Mouse (Mus musculus) adrenal gland, postnatal 10 days (tissue): Measurements from ENCODE around the gene Ccdc180. TPM values are rescaled to one million over a fixed set of nuclear protein-coding genes. Genes with fewer than 3 reads are reported as not detected.

Experiments used
- DNase-seq: peaks from one replicate; pipeline ENCODE4 v3.0.0; 2021; ENCODE audit warnings: mixed read lengths
- long read RNA-seq, 2 experiments: library from polyadenylated mRNA; stranded (forward); transcript quantifications; one replicate each; pipeline ENCODE4 v2.0.0; 2021
- total RNA-seq, 2 experiments: library from RNA; stranded (reverse); gene quantifications; 2 replicates each; pipeline ENCODE4 v1.2.3; 2021

The Ccdc180 gene
- total RNA-seq: under 1 TPM; 0.06 to 0.09 TPM
- long read RNA-seq, experiment 1, partial matches to known transcripts: 1 of 1 reads
- long read RNA-seq, experiment 1, other reads (novel, unspliced or antisense): 0 of 1 reads
- long read RNA-seq, experiment 2: 0 reads

DNA sequence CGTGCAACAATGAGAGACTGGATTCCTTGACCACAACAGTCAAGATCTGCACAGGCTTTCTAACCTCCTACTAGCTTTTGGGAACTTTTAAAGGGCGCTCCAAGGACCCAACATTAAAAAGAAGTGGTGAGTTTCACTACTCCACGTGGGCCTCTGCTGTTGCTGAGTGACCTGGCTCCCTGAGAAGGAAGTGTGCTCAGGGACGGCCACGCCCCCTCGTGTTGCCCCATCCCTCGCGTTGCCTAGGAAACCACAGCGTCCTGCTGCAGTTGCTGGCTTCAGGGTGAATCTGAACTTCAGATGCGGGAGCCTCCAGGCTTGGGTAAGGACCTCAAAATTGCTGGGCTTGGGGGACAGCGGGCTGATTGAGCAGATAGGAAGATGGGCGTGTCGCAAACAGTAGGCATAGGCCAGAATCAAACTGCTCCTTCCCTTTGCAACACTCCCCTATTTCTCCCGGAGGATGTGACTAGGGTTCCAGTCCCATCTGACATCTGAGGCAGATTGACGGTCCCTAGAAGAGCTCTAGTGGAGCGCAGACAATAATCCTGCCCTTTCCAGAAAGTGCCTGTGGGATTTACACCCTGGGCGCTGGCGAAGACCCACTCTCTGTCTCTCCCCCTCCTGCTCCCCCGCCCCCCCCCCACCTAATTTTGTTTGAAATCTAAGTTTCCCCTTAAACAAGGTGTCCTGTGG is at the start of gene Ccdc180:
TSS of gene Ccdc180 (plus strand) at position 238 of the 696 bp plus-strand sequence.
- DNase-seq: peak; percentile 92

DNA sequence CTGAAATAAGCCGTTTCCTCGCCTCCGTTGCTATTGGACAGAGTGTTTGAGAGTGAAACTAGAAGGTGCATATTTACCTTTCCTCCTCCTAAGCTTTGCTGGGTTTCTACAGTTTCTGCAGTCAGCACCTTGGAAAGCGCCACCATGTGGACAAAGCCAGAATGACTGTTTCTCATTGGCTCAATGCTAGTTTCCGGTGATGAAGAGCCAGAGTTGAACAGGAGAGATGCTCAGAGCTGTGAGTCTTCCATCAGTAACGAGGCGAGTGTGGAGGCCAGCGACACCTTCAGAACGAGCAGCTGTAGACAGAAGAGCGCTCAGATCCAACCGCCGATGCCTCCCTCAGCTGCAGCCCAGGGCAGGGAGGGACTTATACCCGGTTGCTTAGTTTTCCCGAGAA is 45.7 kb upstream of the Ccdc180 start:
- peak; percentile 56 for DNase-seq

GRCm38 (mm10) chr4:45846263-45846662 is 43.8 kb upstream of the Ccdc180 start:
- DNase-seq: no peak

GRCm38 (mm10) chr4:45848109-45848824 is 41.8 kb upstream of the Ccdc180 start, which contains the start of gene Stra6l:
TSS of gene Stra6l (plus strand) at chr4:45848664.
- no peak for DNase-seq

- DNase-seq: no peak
Observed at GRCm38 (mm10) chr4:45848825-45849156, 41.3 kb upstream of the Ccdc180 start.

DNA sequence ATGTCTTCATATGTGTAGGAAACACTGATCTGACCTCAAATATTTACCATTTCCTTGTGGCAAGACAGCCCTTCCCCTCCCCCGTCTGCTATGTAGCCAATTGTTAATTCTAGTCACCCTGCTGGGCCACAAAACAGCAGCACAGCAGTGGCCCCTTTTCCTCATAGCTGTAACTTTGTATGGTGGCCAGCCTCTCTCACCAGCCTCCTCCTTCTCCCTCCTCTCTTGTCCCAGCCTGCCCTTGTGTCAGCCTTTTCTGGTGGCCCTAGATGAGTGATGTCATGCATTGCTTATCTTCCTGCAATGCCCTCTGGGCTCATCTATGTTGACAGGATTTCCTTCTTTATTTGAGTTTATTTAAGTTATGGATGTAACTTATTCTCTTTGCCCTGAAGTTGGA is 40.7 kb upstream of the Ccdc180 start:
- DNase-seq: no peak

- DNase-seq: peak; percentile 59
Observed at GRCm38 (mm10) chr4:45851640-45852051, 38.5 kb upstream of the Ccdc180 start.

GRCm38 (mm10) chr4:45853496-45854246 is 36.4 kb upstream of the Ccdc180 start:
- no peak for DNase-seq

GRCm38 (mm10) chr4:45855803-45856424 is 34.2 kb upstream of the Ccdc180 start:
- DNase-seq: peak; percentile 87

DNA sequence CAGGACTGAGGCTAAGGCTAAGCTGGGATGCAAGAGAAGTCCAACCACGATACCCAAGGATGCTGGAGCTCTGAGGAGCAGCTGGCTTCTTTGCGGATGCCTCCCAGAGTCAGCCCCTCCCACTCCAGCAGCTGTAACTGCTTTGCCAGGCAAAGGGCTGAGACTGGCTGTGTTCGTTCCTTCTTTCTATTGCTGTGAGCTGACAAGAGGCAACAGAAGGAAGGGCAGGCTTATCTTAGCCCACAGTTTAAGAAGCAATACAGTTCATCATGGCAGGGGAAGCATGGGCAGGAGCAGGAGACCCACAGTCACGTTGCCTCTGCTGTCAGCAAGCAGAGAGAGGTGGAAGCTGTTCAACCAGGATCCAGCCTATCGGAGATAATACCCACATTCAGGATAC is 28.9 kb upstream of the Ccdc180 start:
- no peak for DNase-seq

DNA sequence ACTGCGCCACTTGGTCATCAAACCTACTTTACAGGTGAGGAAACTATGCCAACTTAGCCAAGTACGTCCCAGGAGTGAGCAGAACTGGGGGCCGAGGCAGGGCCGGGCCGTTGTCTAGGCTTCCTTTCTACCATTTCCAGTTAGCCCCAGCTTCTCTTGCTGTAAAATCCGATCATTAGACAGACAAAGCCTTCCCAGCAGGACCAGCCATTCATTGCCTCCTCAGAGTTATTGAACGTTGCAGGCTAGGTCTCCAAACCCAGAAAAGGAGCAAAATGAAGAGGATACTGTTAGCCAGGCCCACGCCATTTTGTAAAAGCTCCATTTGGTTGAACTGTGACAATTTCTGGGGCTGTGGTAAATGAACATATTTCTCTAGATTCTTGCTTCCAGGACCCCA is 22.7 kb upstream of the Ccdc180 start:
- no peak for DNase-seq

GRCm38 (mm10) chr4:45869021-45869815 is 20.9 kb upstream of the Ccdc180 start:
- DNase-seq: no peak

DNA sequence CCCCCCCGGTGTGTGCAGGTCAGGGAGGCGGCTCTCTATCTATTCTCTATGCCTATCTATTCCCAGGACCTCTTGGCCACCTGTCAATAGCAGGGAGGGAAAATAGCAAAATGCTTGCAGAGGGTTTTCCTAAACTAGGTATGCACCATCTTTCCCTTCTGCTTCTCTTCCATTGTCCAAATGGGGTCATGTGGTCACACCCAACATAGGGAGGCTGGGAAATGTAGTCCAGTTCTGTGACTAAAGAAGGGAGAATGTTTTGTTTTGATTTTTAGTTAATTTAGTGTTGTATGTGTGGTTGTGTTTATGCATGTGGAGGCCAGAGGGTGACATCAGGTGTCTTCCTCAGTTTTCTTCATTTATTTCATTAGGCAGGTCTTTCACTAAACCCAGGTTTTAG is 18.0 kb upstream of the Ccdc180 start:
- DNase-seq: no peak

- peak; percentile 58 for DNase-seq
Observed at GRCm38 (mm10) chr4:45878929-45879328, 11.2 kb upstream of the Ccdc180 start.

- DNase-seq: no peak
Observed at GRCm38 (mm10) chr4:45882521-45882920, 7.6 kb upstream of the Ccdc180 start.

- no peak for DNase-seq
Observed at GRCm38 (mm10) chr4:45883250-45883649, 6.9 kb upstream of the Ccdc180 start.

GRCm38 (mm10) chr4:45889487-45889886 is 616 bp upstream of the Ccdc180 start:
- DNase-seq: no peak

GRCm38 (mm10) chr4:45896425-45897081 is 6.5 kb downstream of the Ccdc180 start:
- no peak for DNase-seq

DNA sequence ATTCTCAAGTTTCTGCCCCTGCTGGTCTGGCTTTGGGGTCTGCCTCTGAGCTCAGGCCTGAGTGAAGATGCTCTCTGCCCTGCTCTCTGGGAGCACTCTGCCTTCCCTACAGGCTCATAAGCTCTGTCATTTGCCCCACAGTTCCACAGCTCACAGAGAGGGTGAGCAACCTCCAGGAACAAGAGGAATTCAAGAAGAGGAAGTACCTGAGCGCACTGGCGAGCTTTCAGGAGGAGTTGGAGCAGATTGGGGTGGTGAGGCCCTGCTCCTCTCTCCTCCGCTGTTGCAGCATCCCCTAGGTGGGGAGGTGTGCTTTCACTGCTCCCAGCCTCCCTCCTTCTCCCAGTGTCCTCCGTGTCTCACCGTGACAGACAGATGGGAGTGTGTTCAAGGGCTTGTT is 8.3 kb downstream of the Ccdc180 start:
- no peak for DNase-seq

- no peak for DNase-seq
Observed at GRCm38 (mm10) chr4:45909256-45909655, 19.2 kb downstream of the Ccdc180 start.

GRCm38 (mm10) chr4:45909924-45910323 is 19.8 kb downstream of the Ccdc180 start:
- no peak for DNase-seq
